Mouse (Mus musculus): ENCODE results near the gene Junb. TPM values are rescaled to one million over a fixed set of nuclear protein-coding genes. Genes with fewer than 3 reads are reported as not detected.

Gene Junb
- polyA plus RNA-seq, 1 experiment: 128 TPM

- TF ChIP-seq CTCF (IDR thresholded peaks at IDR 0.05; ENCODE audit: borderline replicate concordance, control insufficient read depth, extremely low read depth, insufficient read depth, low read length, poor library complexity) (no peak), POLR2A (IDR thresholded peaks at IDR 0.05; ENCODE audit: control insufficient read depth, extremely low read depth, insufficient read depth, low read length, poor library complexity) (no peak)
- DNase-seq: no peak
- H3K36me3 ChIP-seq (ENCODE audit: control insufficient read depth, insufficient read depth, low read length): no peaks in the 10 kb centered on the region
- no peak overlapping the region for H3K4me3 ChIP-seq (ENCODE audit: control insufficient read depth, insufficient read depth, low read length)
- WGBS: 60% methylated on average over 15 of the region's 15 CpGs
- no peaks in the 10 kb centered on the region for H3K27me3 ChIP-seq (ENCODE audit: control insufficient read depth, insufficient read depth, low read length)
- H3K4me1 ChIP-seq (replicated peaks; ENCODE audit: control insufficient read depth, insufficient read depth, low read length): peaks cover 50% of the 10 kb centered on the region
- 0 out of 2 replicates have a peak overlapping the region, but pooled peaks have one; percentile 22 for H3K27ac ChIP-seq (ENCODE audit: control insufficient read depth, insufficient read depth, low read length)
Observed at GRCm38 (mm10) chr8:84981644-84982498, 3.4 kb upstream of the Junb start.

- H3K27me3 ChIP-seq (ENCODE audit: control insufficient read depth, insufficient read depth, low read length): no peaks in the 10 kb centered on the region
- peak overlapping the region; percentile 34; the same call in 1 of the 2 replicates for H3K4me3 ChIP-seq (ENCODE audit: control insufficient read depth, insufficient read depth, low read length)
- no peak for TF ChIP-seq POLR2A (IDR thresholded peaks at IDR 0.05; ENCODE audit: control insufficient read depth, extremely low read depth, insufficient read depth, low read length, poor library complexity)
- TF ChIP-seq CTCF (IDR thresholded peaks at IDR 0.05; ENCODE audit: borderline replicate concordance, control insufficient read depth, extremely low read depth, insufficient read depth, low read length, poor library complexity): no peak
- peaks cover 49% of the 10 kb centered on the region for H3K4me1 ChIP-seq (replicated peaks; ENCODE audit: control insufficient read depth, insufficient read depth, low read length)
- H3K36me3 ChIP-seq (ENCODE audit: control insufficient read depth, insufficient read depth, low read length): no peaks in the 10 kb centered on the region
- H3K27ac ChIP-seq (ENCODE audit: control insufficient read depth, insufficient read depth, low read length): peak overlapping the region; percentile 10; the same call in 1 of the 2 replicates
- peak; percentile 20 for DNase-seq
- WGBS: 51% methylated on average over 11 of the region's 11 CpGs
Observed at GRCm38 (mm10) chr8:84980622-84981358, 2.3 kb upstream of the Junb start.

DNA sequence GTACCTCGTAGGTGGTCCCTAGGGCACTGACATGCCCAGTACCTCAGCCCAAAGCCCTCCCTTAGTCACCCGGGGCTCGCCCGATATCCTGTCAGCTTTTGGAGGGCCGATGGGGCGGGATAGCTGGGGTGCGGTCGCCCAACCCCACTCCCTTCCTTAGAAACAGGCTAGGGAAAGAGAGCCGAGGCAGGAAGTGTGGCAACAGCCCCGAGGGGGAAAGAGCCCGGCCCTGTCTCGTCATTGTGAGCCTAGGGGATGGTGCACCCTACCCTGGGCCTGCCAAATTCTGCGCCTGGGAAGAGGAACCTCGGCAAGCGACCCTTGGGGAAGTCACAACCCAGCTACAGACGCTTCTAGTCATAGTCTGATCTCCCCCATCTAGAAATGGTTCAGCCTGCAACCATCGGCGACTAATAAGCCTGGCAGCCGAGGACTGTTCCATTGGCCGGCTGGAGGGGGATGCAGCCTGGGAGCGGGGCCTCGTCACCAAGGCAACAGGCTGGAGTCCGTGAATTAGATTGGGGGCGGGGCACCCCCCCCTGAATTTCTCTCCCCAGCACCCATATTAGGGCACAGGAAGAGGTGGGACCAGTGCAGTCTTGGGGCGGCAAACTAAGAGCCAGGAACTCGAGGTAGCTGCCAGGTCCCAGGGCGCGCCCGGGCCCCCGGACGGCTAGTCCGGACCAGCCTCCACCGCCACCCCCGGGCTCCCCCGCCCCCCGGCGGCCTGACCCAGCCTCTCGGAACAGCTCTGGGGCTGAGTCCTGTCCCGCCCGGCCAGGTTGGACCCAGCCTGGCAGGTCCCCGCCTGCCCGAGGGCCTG is 1.3 kb upstream of the Junb start:
- H3K27me3 ChIP-seq (ENCODE audit: control insufficient read depth, insufficient read depth, low read length): no peaks in the 10 kb centered on the region
- TF ChIP-seq CTCF (IDR thresholded peaks at IDR 0.05; ENCODE audit: borderline replicate concordance, control insufficient read depth, extremely low read depth, insufficient read depth, low read length, poor library complexity) (no peak), POLR2A (IDR thresholded peaks at IDR 0.05; ENCODE audit: control insufficient read depth, extremely low read depth, insufficient read depth, low read length, poor library complexity) (no peak)
- H3K36me3 ChIP-seq (ENCODE audit: control insufficient read depth, insufficient read depth, low read length): no peaks in the 10 kb centered on the region
- WGBS: 5% methylated on average over 42 of the region's 42 CpGs
- peak overlapping the region; percentile 34 for H3K4me3 ChIP-seq (ENCODE audit: control insufficient read depth, insufficient read depth, low read length)
- peaks cover 44% of the 10 kb centered on the region for H3K4me1 ChIP-seq (replicated peaks; ENCODE audit: control insufficient read depth, insufficient read depth, low read length)
- peak; percentile 77 for DNase-seq
- H3K27ac ChIP-seq (ENCODE audit: control insufficient read depth, insufficient read depth, low read length): peak overlapping the region; percentile 87

DNA sequence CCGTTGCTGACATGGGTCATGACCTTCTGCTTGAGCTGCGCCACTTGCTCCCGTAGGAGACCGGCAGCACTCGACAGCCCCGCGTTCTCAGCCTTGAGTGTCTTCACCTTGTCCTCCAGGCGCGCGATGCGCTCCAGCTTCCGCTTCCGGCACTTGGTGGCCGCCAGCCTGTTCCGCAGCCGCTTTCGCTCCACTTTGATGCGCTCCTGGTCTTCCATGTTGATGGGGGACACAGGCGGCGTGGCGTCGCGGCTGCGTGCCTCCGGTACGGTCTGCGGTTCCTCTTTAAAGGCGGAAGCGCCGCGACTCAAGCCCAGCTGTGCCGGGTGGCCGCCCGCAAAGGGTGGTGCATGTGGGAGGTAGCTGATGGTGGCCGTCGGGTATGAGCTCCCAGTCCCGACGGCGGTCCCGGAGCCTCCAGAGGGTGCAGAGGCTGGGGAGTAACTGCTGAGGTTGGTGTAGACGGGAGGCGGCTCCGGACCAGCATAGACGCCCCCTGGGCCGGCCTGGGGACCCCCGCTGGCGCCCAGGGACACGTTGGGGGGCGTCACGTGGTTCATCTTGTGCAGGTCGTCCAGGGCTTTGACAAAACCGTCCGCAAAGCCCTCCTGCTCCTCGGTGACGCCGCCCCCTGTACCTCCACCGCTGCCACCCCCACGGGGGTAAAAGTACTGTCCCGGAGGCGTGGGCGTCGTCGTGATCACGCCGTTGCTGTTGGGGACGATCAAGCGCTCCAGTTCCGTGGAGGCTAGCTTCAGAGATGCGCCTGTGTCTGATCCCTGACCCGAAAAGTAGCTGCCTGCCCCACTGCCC is 877 bp downstream of the Junb start:
- under 1% methylated on average over 70 of the region's 70 CpGs for WGBS
- H3K36me3 ChIP-seq (ENCODE audit: control insufficient read depth, insufficient read depth, low read length): no peaks in the 10 kb centered on the region
- peak overlapping the region; percentile 79 for H3K27ac ChIP-seq (ENCODE audit: control insufficient read depth, insufficient read depth, low read length)
- DNase-seq: peak; percentile 81
- TF ChIP-seq POLR2A (IDR thresholded peaks at IDR 0.05; ENCODE audit: control insufficient read depth, extremely low read depth, insufficient read depth, low read length, poor library complexity) (peak; percentile 70), CTCF (IDR thresholded peaks at IDR 0.05; ENCODE audit: borderline replicate concordance, control insufficient read depth, extremely low read depth, insufficient read depth, low read length, poor library complexity) (no peak)
- peak overlapping the region; percentile 79 for H3K4me3 ChIP-seq (ENCODE audit: control insufficient read depth, insufficient read depth, low read length)
- no peaks in the 10 kb centered on the region for H3K27me3 ChIP-seq (ENCODE audit: control insufficient read depth, insufficient read depth, low read length)
- H3K4me1 ChIP-seq (replicated peaks; ENCODE audit: control insufficient read depth, insufficient read depth, low read length): peaks cover 34% of the 10 kb centered on the region

GRCm38 (mm10) chr8:84976763-84977434 is 1.6 kb downstream of the Junb start:
- WGBS: 1% methylated on average over 25 of the region's 25 CpGs

More at GRCm38 (mm10) chr8:84976763-84977434, 1.6 kb downstream of the Junb start:
- Histone ChIP-seq H3K36me3 (ENCODE audit: control insufficient read depth, insufficient read depth, low read length) (no peaks in the 10 kb centered on the region), H3K4me3 (ENCODE audit: control insufficient read depth, insufficient read depth, low read length) (peak overlapping the region; percentile 79), H3K27ac (ENCODE audit: control insufficient read depth, insufficient read depth, low read length) (peak overlapping the region; percentile 79), H3K27me3 (ENCODE audit: control insufficient read depth, insufficient read depth, low read length) (no peaks in the 10 kb centered on the region), H3K4me1 (replicated peaks; ENCODE audit: control insufficient read depth, insufficient read depth, low read length) (peaks cover 27% of the 10 kb centered on the region)
- no peak for TF ChIP-seq POLR2A (IDR thresholded peaks at IDR 0.05; ENCODE audit: control insufficient read depth, extremely low read depth, insufficient read depth, low read length, poor library complexity)
- 0 out of 2 replicates have a peak, but pooled peaks have one; percentile 14 for TF ChIP-seq CTCF (IDR thresholded peaks at IDR 0.05; ENCODE audit: borderline replicate concordance, control insufficient read depth, extremely low read depth, insufficient read depth, low read length, poor library complexity)
- no peak for DNase-seq

Measured in thymus, adult 2 months (tissue).